Mouse (Mus musculus) T-cell, adult 66 days (primary cell): ENCODE data around the gene Gbf1. TPM values are rescaled to one million over a fixed set of nuclear protein-coding genes. Genes with fewer than 3 reads are reported as not detected.

Experiments used
- total RNA-seq, 2 experiments: library from RNA; stranded (reverse); gene quantifications; 3 replicates in 1 of 2; 4 replicates in 1 of 2; pipeline ENCODE4 v1.2.4; 2023

Gene Gbf1
- 10 to 100 TPM; 87.0 to 91.4 TPM for total RNA-seq

GRCm38 (mm10) chr19:46152127-46152803 is at the start of gene Gbf1:
Gbf1 (plus strand) TSS chr19:46152509.

GRCm38 (mm10) chr19:46131694-46132525 is 20.4 kb upstream of the Gbf1 start, which contains the start of gene Elovl3:
Elovl3 (plus strand) TSS chr19:46131897.

GRCm38 (mm10) chr19:46147511-46148371 is 4.6 kb upstream of the Gbf1 start, which contains the start of gene Pitx3:
Pitx3 (minus strand) TSS chr19:46148326.

GRCm38 (mm10) chr19:46304216-46304841 is 152.0 kb downstream of the Gbf1 start, which contains the start of gene Nfkb2:
Nfkb2 (plus strand) TSS chr19:46304320.

GRCm38 (mm10) chr19:46326756-46327305 is 174.5 kb downstream of the Gbf1 start, which contains the start of gene Psd:
Psd (minus strand) TSS chr19:46327156.

GRCm38 (mm10) chr19:46328081-46329030 is 176.0 kb downstream of the Gbf1 start, which contains the start of gene Fbxl15:
Fbxl15 (plus strand) TSS chr19:46328184.

Other genes with a start within 250 kb of the Gbf1 start
- 10 to 100 TPM; 20.7 to 26.2 TPM for gene Armh3, start 154.0 kb upstream of the Gbf1 start, total RNA-seq
- 10 to 100 TPM in 1 of 2 experiments, 1 to 10 TPM in 1; 9.2 to 10.5 TPM for gene Hps6, start 149.0 kb upstream of the Gbf1 start, total RNA-seq
- gene Pprc1, start 107.6 kb upstream of the Gbf1 start, total RNA-seq, result 100 to 1,000 TPM; 112 to 123 TPM
- 100 to 1,000 TPM; 360 to 379 TPM for gene Ldb1, start 107.3 kb upstream of the Gbf1 start, total RNA-seq
- gene Nolc1, start 76.6 kb upstream of the Gbf1 start, total RNA-seq, result 10 to 100 TPM; 75.6 to 81.5 TPM
- gene Elovl3, start 20.6 kb upstream of the Gbf1 start, total RNA-seq, result not detected
- not detected for gene Pitx3, start 4.2 kb upstream of the Gbf1 start, total RNA-seq
- 10 to 100 TPM; 68.7 to 78.2 TPM for gene Nfkb2, start 151.8 kb downstream of the Gbf1 start, total RNA-seq
- gene Psd, start 174.6 kb downstream of the Gbf1 start, total RNA-seq, result 1 to 10 TPM in 1 of 2 experiments, under 1 TPM in 1; 0.30 to 1.3 TPM
- gene Fbxl15, start 175.7 kb downstream of the Gbf1 start, total RNA-seq, result 1 to 10 TPM; 4.3 TPM
- gene Cuedc2, start 186.2 kb downstream of the Gbf1 start, total RNA-seq, result 10 to 100 TPM; 27.9 to 34.0 TPM
- 1 to 10 TPM; 2.8 to 8.9 TPM for gene Mfsd13a, start 188.6 kb downstream of the Gbf1 start, total RNA-seq
- not detected for gene 2310034G01Rik, start 197.8 kb downstream of the Gbf1 start, total RNA-seq
- gene Actr1a, start 243.2 kb downstream of the Gbf1 start, total RNA-seq, result 100 to 1,000 TPM; 104 to 112 TPM
- gene Sufu, start 244.4 kb downstream of the Gbf1 start, total RNA-seq, result 10 to 100 TPM; 37.4 to 38.4 TPM